Mouse (Mus musculus): ENCODE results near the gene Ttc22. TPM values are rescaled to one million over a fixed set of nuclear protein-coding genes. Genes with fewer than 3 reads are reported as not detected.

Gene Ttc22
- polyA plus RNA-seq, 1 experiment from 2014 or later, result 0.07 TPM

Other genes starting within 250 kb of the Ttc22 start
- 84.5 and 101 TPM in 2 replicates for gene Pcsk9, start 158.1 kb upstream of the Ttc22 start, polyA plus RNA-seq (2015; fragmentation: Nextera tagmentation; extraction: Ambion mirVana)
- gene Bsnd, start 130.1 kb upstream of the Ttc22 start, polyA plus RNA-seq (2015; fragmentation: Nextera tagmentation; extraction: Ambion mirVana), result not detected in 2 replicates
- gene Dhcr24, start 61.4 kb upstream of the Ttc22 start, polyA plus RNA-seq (2015; fragmentation: Nextera tagmentation; extraction: Ambion mirVana), result 7.8 and 10.4 TPM in 2 replicates
- gene Lexm, start 5.2 kb upstream of the Ttc22 start, polyA plus RNA-seq (2015; fragmentation: Nextera tagmentation; extraction: Ambion mirVana), result not detected in 2 replicates
- 4.8 and 5.2 TPM in 2 replicates for gene Pars2, start 28.6 kb downstream of the Ttc22 start, polyA plus RNA-seq (2015; fragmentation: Nextera tagmentation; extraction: Ambion mirVana)
- gene Ttc4, start 56.5 kb downstream of the Ttc22 start, polyA plus RNA-seq (2015; fragmentation: Nextera tagmentation; extraction: Ambion mirVana), result 31.1 and 41.9 TPM in 2 replicates
- gene Mroh7, start 108.5 kb downstream of the Ttc22 start, polyA plus RNA-seq (2015; fragmentation: Nextera tagmentation; extraction: Ambion mirVana), result 0.12 and 0.13 TPM in 2 replicates
- not detected in 2 replicates for gene Fam151a, start 111.5 kb downstream of the Ttc22 start, polyA plus RNA-seq (2015; fragmentation: Nextera tagmentation; extraction: Ambion mirVana)
- 4.7 and 6.4 TPM in 2 replicates for gene Acot11, start 182.6 kb downstream of the Ttc22 start, polyA plus RNA-seq (2015; fragmentation: Nextera tagmentation; extraction: Ambion mirVana)